Mouse (Mus musculus) hindbrain, embryonic 13.5 days (tissue): ENCODE measurements at regions not wholly inside any gene's neighbourhood (a gene's known extent, or its start where the extent isn't known, plus 50 kb on each side); places are given as distances from the start of the nearest gene placed in this dataset.
A peak's percentile ranks its signal among the peaks of the same experiment; 100 is the strongest.

ENCODE experiments used
- ATAC-seq: fragments of 200-750 bp; cut with Nextera tagmentation; 2 replicates; pipeline ENCODE4 v1.8.0; 2017; ENCODE audit warnings: moderate TSS enrichment; ENCODE audit not compliant: low FRiP score
- H3K27ac ChIP-seq: fragments of 300-500 bp; sonication (generic); 2 replicates; pipeline ENCODE4 v1.5.1; 2015; ENCODE audit warnings: inconsistent platforms, mild to moderate bottlenecking, moderate library complexity
- H3K27me3 ChIP-seq: fragments of 300-500 bp; sonication (generic); 2 replicates; pipeline ENCODE4 v1.6.1; 2015; ENCODE audit warnings: mild to moderate bottlenecking, inconsistent platforms
- H3K36me3 ChIP-seq: fragments of 300-500 bp; sonication (generic); 2 replicates; pipeline ENCODE4 v1.6.1; 2015; ENCODE audit warnings: mild to moderate bottlenecking, inconsistent platforms
- H3K4me1 ChIP-seq: fragments of 300-500 bp; sonication (generic); replicated peaks from 2 replicates; pipeline ENCODE4 v1.6.1; 2015; ENCODE audit warnings: inconsistent platforms
- H3K4me2 ChIP-seq: fragments of 300-500 bp; sonication (generic); 2 replicates; pipeline ENCODE4 v1.6.1; 2015; ENCODE audit warnings: inconsistent platforms, mild to moderate bottlenecking, moderate library complexity
- H3K4me3 ChIP-seq: fragments of 300-500 bp; sonication (generic); 2 replicates; pipeline ENCODE4 v1.5.1; 2015; ENCODE audit warnings: mild to moderate bottlenecking, inconsistent platforms
- H3K9ac ChIP-seq: fragments of 300-500 bp; sonication (generic); 2 replicates; pipeline ENCODE4 v1.6.1; 2015; ENCODE audit warnings: mild to moderate bottlenecking, inconsistent platforms
- H3K9me3 ChIP-seq: fragments of 300-500 bp; sonication (generic); 2 replicates; pipeline ENCODE4 v1.6.1; 2016; ENCODE audit warnings: inconsistent platforms
- WGBS: fragments of 180-500 bp; shearing (Covaris S2); methylation state at CpG from one replicate; pipeline ENCODE4 v1.1.7; 2015; 5-methylcytosine and 5-hydroxymethylcytosine counted together

DNA sequence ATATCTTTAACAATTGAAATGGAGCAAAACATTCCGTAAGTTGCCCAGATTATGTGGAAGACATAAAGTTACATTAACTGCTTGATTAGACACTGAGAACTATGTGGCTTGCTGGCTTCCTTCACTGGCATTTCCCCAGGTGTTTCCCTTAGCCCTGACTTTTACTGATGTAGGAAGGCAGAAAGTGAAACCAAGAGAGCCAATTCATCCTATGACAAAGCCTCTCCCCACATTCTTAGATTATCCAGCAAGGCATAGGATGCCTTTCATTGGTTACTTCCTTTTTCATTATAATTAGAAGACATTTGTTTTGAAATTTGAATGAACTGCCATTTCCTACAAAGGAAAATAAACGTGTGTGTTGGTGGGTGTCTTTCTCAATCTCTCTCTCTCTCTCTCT is 72.1 kb downstream of the Cdc42ep3 start:
- no peaks in the 10 kb centered on the region for H3K27me3 ChIP-seq
- H3K4me1 ChIP-seq = peaks cover 3% of the 10 kb centered on the region; the same call in 1 of the 2 replicates
- H3K4me2 ChIP-seq = no peak overlapping the region
- no peak for ATAC-seq
- H3K36me3 ChIP-seq = no peaks in the 10 kb centered on the region
- no peak overlapping the region for H3K9ac ChIP-seq
- no peak overlapping the region for H3K4me3 ChIP-seq
- H3K27ac ChIP-seq = no peak overlapping the region
- 42% methylated on average over 2 of the region's 2 CpGs for WGBS
- H3K9me3 ChIP-seq = no peaks in the 10 kb centered on the region

DNA sequence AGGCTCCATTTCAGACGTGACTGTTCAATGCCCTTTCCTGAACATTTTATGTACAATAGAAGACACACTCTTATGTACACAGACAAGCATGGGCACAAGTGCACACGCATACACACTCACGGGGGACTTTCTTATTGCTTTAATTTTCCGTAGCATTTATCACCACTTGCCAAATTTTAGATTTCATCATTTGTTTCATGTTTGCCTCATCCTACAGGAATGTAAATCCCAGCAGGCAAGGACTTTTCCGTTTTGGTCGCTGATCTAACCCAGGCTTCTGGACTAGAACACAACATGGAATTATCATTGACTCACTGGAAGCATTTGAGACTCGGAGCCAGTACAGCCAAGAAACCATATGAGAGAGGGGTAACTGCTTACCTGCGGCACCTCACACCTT is 81.3 kb downstream of the Cdc42ep3 start:
- Histone ChIP-seq H3K4me3 (no peak overlapping the region), H3K9me3 (no peaks in the 10 kb centered on the region), H3K27ac (no peak overlapping the region), H3K9ac (no peak overlapping the region), H3K27me3 (no peaks in the 10 kb centered on the region), H3K4me2 (no peak overlapping the region), H3K36me3 (no peaks in the 10 kb centered on the region), H3K4me1 (no peaks in the 10 kb centered on the region)
- ATAC-seq = no peak
- WGBS = 83% methylated on average over 8 of the region's 8 CpGs

DNA sequence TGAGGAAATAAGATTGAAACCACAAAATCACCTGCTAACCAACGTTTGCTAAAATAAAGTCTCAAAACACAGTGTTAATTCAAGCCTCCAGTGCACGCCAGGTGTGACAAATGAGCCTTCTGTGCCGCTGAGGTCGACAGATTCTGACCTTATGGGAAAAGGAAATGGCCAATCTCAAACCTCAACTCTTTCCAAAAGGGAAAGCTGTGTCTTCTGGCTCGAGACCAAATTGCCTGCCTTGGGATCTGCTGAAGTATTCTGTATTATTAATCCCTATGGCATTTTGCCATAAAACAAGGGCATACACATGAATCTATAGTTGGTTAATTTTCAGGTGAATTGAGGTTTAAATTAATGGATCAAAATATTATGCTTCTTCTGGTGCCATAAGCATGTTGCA is 95.2 kb downstream of the Cdc42ep3 start:
- H3K9ac ChIP-seq = no peak overlapping the region
- no peaks in the 10 kb centered on the region for H3K36me3 ChIP-seq
- no peaks in the 10 kb centered on the region for H3K27me3 ChIP-seq
- H3K4me1 ChIP-seq = no peaks in the 10 kb centered on the region
- H3K4me2 ChIP-seq = no peak overlapping the region
- no peak for ATAC-seq
- H3K4me3 ChIP-seq = no peak overlapping the region
- H3K9me3 ChIP-seq = no peaks in the 10 kb centered on the region
- 59% methylated on average over 5 of the region's 5 CpGs for WGBS
- H3K27ac ChIP-seq = no peak overlapping the region

DNA sequence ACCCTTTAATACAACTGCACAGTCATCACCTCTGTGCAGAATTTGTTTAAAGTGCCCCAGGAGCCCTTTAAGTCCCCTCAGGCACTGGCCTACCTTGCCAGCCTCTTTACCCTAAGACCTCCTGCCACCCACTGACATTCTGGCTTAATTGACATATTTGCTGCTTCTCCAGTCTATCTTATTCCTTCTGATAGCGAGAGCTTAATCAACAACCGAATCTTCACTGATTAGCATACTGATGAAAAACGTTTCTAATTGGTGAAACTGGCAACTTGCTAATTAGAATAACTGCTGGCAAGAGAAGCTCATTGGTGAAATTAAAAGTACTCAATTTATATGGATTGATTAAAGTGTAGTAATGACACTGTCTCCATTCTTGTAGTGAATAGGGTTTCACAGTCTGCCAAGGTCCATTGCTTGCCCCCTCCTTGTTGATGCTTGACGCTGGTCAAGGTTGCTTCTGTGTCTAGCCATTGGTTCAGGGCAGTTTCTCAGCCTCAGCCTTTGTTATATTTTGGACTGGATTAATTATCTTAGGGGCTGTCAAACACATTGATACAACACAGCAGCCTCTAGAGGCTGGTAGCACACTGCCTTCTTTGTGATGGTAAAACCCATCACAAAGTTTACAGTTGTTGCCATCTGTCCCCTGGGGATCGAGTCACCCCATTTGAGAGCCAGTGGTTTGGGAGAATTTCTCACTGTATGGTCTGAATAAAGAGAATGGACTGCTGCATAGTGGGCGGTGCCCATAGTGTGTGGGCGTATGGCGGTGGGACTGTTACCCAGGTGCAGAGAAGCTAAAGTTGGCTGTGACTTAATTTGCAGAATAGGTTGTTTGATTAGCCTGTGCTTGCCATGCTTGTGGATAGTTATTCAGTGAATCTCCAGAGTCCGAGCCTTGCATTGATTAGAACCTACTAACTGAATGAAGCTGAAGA is 107.7 kb downstream of the Cdc42ep3 start:
- no peak overlapping the region for H3K4me2 ChIP-seq
- H3K4me1 ChIP-seq = 0 out of 2 replicates have a peak, but pooled peaks cover 4% of the 10 kb centered on the region
- ATAC-seq = peak; percentile 71; the same call in 1 of the 2 replicates
- WGBS = 65% methylated on average over 9 of the region's 9 CpGs
- no peaks in the 10 kb centered on the region for H3K36me3 ChIP-seq
- no peak overlapping the region for H3K4me3 ChIP-seq
- H3K9me3 ChIP-seq = peaks cover 5% of the 10 kb centered on the region; the same call in 1 of the 2 replicates
- H3K27me3 ChIP-seq = no peaks in the 10 kb centered on the region
- H3K27ac ChIP-seq = no peak overlapping the region
- no peak overlapping the region for H3K9ac ChIP-seq

DNA sequence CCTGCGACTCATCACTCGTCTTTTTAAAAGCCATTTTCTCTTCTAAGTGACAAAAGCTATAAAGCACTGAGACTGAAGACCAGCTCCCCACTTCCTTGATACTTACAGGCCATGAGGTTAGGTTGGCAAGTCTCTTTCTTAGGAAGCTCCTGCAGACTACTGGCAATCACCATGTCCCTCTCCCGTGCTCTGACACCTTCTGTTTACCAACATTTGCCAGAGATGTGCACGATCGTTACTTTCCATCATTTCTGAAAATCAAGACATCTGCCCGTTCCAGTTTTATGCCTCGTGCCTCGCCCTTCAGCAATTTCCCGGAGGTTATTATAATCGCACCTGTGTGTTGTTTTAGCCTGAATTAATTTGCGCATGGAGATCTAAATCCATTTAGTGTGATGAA is 110.8 kb downstream of the Cdc42ep3 start:
- Histone ChIP-seq H3K27me3 (no peaks in the 10 kb centered on the region), H3K4me2 (no peak overlapping the region), H3K9me3 (peaks cover 5% of the 10 kb centered on the region; the same call in 1 of the 2 replicates), H3K36me3 (no peaks in the 10 kb centered on the region), H3K9ac (no peak overlapping the region), H3K27ac (no peak overlapping the region), H3K4me3 (no peak overlapping the region), H3K4me1 (0 out of 2 replicates have a peak, but pooled peaks cover 4% of the 10 kb centered on the region)
- no peak for ATAC-seq
- WGBS = 84% methylated on average over 11 of the region's 11 CpGs

DNA sequence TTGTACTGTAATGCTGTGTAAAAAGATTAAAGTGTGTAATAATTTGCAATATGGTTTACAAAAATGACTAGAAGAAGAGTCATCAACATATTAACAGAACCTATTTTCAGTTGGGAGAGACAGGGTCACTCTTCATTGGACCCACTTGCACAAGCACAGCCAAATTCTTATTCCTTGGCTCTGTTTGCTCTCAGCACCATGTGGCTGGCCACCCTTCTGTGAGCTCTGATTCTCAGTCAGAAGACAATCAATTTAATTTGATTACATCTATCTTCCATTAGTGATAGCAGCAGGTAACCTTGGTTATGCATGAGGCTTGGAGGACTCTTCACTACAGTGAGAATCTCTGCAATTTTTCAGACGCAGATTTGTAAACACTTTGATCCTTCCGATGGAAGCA is 111.5 kb downstream of the Cdc42ep3 start:
- H3K27ac ChIP-seq = no peak overlapping the region
- no peak overlapping the region for H3K4me3 ChIP-seq
- no peaks in the 10 kb centered on the region for H3K36me3 ChIP-seq
- peaks cover 5% of the 10 kb centered on the region; the same call in 1 of the 2 replicates for H3K9me3 ChIP-seq
- no peak overlapping the region for H3K4me2 ChIP-seq
- WGBS = 84% methylated on average over 2 of the region's 2 CpGs
- H3K4me1 ChIP-seq = 0 out of 2 replicates have a peak, but pooled peaks cover 4% of the 10 kb centered on the region
- H3K9ac ChIP-seq = no peak overlapping the region
- H3K27me3 ChIP-seq = no peaks in the 10 kb centered on the region
- ATAC-seq = no peak

DNA sequence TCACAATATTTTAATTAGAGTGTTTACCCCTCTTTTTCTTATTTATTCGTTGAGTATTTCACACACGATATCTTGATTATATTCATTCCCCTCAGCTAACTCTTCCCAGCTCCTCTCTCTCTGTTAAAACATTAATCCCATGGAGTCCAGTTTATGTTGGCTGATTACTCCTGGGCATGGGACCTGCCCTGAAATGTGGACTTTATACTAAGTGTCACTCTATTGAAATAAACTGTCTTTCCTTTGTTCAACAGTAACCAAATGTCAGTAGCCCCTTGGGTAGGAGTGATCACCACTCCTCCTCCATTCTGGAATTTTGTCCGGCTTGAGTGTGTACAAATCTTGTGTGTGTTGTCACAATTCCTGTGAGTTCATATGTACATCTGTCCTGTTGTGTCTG is 113.4 kb downstream of the Cdc42ep3 start:
- Histone ChIP-seq H3K9ac (no peak overlapping the region), H3K9me3 (peaks cover 5% of the 10 kb centered on the region; the same call in 1 of the 2 replicates), H3K27ac (no peak overlapping the region), H3K4me2 (no peak overlapping the region), H3K36me3 (no peaks in the 10 kb centered on the region), H3K4me1 (no peaks in the 10 kb centered on the region), H3K4me3 (no peak overlapping the region), H3K27me3 (no peaks in the 10 kb centered on the region)
- 89% methylated on average over 3 of the region's 3 CpGs for WGBS
- ATAC-seq = no peak

DNA sequence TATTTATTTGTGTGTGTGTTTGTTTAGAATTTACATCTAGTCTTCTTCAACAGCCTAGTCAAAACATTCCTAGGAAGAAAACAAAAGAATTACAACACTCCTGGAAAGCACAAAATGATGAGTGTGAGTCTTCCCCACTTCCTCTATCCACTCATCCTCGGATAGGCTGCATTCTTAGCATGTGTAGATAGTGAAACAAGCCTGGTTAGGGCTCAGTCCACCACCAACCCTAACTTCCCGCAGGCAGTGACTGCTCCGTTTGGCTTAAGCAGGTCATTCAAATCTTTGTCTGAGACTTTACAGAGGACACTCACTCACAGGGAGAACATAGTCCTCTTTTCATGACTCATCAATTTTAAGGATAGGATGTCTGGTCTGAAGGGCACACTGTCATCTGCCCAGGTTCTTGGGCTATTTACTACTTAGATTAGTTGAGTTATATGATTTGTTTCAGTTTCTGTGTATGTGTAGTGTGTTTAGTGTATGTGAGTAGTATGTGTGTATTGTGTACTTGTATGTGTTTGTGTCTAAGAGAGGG is 118.6 kb downstream of the Cdc42ep3 start:
- Histone ChIP-seq H3K9me3 (no peaks in the 10 kb centered on the region), H3K9ac (no peak overlapping the region), H3K27ac (no peak overlapping the region), H3K4me2 (no peak overlapping the region), H3K4me3 (no peak overlapping the region), H3K36me3 (no peaks in the 10 kb centered on the region), H3K4me1 (peaks cover 3% of the 10 kb centered on the region), H3K27me3 (no peaks in the 10 kb centered on the region)
- WGBS = 83% methylated on average over 3 of the region's 3 CpGs
- no peak for ATAC-seq

DNA sequence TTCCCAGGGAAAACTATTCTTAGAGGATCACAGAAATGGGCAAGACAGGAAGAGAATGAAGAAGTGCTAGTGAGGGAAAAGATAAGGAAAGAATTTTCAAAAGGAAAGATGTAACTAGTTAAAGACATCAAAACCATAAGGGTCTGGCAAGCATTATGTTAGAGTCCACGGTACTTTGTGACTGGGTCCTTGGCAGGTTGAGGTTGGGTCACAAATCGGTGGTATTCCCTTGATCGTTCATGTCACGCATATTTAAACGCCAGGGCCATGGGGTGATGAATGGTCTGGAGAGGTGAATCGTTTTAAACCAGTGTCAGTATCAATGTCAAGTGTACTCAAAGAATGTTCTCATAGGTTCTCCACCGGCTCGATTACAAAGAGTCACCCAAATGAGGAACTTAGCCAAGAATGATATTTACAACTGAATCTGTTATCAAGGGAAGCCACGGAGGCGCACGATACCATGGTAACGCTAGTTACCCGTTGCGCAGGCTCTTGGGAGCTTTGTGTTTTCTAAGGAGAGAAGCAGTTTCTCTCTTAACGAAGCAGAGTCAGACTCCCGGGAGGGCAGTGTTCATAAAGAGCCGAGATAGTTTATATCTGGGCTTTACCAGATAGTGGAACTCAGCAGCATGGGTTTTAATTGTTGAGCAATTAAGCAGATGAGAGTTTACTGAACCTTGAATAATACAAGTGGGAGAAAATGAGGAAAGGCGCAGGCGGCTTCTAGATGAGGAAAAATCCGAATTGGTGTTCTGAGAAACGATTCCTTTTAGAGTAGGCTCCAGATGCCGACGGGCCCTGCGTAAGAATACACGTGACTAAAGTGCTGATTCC is 124.0 kb downstream of the Cdc42ep3 start:
- Histone ChIP-seq H3K4me3 (no peak overlapping the region), H3K27me3 (no peaks in the 10 kb centered on the region), H3K4me2 (peak overlapping the region; percentile 26), H3K27ac (peak overlapping the region; percentile 55; the same call in 1 of the 2 replicates), H3K9me3 (no peaks in the 10 kb centered on the region), H3K36me3 (no peaks in the 10 kb centered on the region), H3K4me1 (peaks cover 13% of the 10 kb centered on the region), H3K9ac (no peak overlapping the region)
- peak; percentile 81 for ATAC-seq
- WGBS = 59% methylated on average over 25 of the region's 25 CpGs

DNA sequence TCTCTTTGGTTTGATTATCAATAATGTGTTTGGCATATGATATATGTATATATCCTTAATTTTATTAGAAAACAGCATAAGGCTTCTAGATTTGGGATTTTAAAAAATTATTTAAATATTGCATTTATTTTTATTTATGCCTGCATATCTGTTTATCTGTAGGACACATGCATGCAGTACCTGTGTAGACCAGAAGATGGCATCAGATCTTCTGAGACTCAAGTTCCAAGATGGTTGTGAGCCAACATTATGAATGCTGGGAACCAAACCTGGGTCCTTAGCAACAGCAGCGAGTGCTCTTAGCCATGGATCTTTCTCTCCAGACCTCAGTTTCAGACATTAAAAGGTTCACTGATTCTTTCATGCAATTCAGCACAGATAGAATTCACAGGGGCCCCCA is 148.3 kb downstream of the Cdc42ep3 start:
- no peak for ATAC-seq
- no peak overlapping the region for H3K27ac ChIP-seq
- peaks cover 6% of the 10 kb centered on the region; the same call in 1 of the 2 replicates for H3K9me3 ChIP-seq
- H3K4me1 ChIP-seq = no peaks in the 10 kb centered on the region
- H3K36me3 ChIP-seq = no peaks in the 10 kb centered on the region
- 96% methylated on average over 1 of the region's 1 CpGs for WGBS
- H3K9ac ChIP-seq = no peak overlapping the region
- H3K4me3 ChIP-seq = no peak overlapping the region
- H3K4me2 ChIP-seq = no peak overlapping the region
- no peaks in the 10 kb centered on the region for H3K27me3 ChIP-seq

DNA sequence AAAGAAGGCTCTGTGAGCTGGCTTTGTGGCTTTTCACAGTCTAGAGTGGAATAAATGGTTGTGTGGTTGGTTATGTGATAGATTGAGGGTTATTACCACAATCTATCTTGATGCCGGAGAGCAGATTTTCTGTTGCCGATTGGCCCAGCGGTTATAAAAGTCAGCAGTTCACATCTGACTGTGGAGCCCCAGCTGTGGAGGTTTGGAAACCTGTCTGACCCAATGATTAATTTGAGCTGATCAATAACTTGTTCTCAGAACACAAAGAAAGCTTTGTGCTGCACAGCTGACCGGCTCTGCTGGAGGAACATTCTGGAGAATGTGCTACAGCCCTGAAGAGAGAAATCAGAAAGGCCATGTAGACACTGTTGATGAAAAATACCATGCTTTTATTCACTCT is 148.8 kb downstream of the Cdc42ep3 start:
- 62% methylated on average over 4 of the region's 4 CpGs for WGBS
- Histone ChIP-seq H3K36me3 (no peaks in the 10 kb centered on the region), H3K9ac (no peak overlapping the region), H3K9me3 (peaks cover 6% of the 10 kb centered on the region; the same call in 1 of the 2 replicates), H3K4me3 (no peak overlapping the region), H3K4me1 (no peaks in the 10 kb centered on the region), H3K27ac (no peak overlapping the region), H3K27me3 (no peaks in the 10 kb centered on the region), H3K4me2 (no peak overlapping the region)
- no peak for ATAC-seq
